Mouse (Mus musculus): ENCODE measurements at regions not wholly inside any gene's neighbourhood (a gene's known extent, or its start where the extent isn't known, plus 50 kb on each side); places are given as distances from the start of the nearest gene placed in this dataset.

DNA sequence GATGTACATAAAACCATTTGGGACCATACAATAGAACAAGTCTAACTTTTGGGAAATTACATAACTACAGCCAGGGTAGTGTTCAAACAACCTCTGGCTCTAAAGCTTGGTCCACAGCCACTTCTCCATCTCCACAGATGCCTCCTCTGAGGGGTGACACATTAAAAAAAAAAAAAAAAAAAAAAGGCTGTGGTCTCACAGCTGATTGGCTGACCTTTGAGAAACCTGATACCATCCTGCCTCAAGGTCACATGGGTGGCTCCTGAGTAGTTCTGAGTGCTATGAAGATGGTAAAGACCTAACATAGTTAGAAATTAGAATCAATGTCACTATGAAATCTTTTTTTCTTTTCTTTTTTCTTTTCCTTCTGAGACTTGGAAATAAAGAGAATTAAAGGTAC is 102.4 kb downstream of the Tmem182 start:
- no peak for DNase-seq (ENCODE audit: low spot score)

DNA sequence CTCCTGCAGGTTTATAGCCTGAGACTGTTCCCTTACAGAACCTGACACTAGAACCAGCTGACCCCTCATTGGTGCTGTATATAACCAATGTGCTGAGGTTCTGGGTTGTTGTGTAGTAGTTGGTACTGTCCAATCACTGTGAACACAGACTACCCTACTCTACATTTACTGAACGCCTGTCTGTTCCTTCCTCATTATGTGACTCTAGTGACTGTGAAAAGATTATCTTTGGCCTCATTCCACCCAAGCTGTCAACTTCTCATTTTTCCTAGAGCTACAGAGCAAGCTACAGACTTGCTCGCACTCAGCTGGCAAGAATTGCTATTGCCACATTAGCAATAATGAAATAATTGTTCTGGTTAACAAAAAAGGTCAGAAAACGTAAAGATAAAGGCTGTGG is 108.2 kb downstream of the Tmem182 start:
- no peak for DNase-seq (ENCODE audit: low spot score)

DNA sequence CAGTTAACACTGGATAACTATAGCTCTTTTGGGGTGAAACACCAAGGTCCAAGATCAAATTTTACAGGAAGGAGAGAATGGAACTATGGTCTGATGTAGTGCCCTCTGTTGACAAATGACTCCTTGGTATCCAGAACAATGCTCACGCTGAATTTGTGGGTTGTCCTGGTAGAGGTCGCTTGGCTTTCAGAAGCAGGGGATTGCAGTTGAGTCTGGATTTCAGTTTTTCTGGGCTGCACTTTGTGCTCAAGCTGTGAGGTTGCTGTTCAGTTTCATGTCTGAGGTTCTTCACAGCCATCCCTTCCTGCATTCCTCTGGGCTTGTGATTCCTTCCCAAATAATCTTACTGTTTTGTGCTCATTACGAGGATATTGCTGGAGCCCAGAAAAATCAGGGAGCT is 118.9 kb downstream of the Tmem182 start:
- DNase-seq (ENCODE audit: low spot score): no peak

DNA sequence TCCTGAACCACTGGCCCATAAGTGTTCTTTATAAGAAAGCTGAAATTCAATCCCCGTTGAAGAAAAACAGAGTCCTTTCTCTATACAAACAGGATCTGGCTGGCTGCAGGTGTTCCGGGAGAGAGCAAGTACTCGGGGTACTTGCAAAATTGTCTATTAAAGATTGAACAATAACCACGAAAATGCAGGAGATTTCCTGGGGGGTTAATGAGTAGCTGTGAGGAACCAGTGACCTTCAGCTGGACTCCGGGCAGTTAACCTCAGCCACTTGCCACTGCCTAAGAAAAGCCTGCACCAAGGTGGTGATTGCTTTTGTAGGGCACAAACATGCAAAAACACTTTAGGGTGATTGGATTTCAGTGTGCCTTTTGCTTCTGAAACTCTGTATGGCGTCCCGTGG is 119.4 kb downstream of the Tmem182 start:
- no peak for DNase-seq (ENCODE audit: low spot score)

DNA sequence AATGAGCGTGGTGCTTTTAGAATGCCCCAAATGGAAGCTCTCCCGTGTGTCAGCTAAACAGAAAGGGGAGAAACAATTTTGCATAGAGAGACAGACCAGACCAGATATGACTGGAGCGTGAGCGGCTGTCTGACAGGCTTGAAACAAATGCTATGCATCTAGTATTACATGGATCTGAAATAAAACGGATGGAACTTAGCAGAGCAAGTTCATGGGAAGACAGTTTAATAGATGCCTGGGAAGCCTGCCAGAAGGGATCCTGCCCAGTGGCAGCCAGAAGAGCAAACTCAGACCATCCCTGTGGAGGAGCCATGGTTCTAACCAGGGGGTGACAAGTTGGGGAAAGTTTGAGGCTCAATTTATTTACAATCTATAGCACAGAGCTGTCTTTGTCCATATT is 126.0 kb downstream of the Tmem182 start:
- DNase-seq (ENCODE audit: low spot score): no peak

DNA sequence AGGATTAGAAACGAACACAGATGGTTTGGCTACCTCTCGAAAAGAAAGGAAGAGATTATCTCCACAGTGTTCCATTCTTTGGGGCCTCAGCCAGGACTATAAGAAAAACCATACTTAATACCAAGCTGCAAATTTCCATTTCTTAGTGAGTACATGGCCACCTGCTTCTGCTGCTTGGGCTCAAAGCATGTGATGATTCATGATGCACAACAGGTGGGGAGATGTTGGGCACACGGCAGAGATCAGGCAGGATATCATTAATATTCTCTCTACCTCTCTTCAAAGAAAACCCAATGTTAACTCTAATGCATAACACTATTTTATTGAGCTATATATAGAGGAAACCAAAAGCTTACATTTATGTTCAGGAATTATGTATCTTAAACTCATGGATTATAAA is 131.3 kb downstream of the Tmem182 start:
- DNase-seq (ENCODE audit: low spot score): no peak

DNA sequence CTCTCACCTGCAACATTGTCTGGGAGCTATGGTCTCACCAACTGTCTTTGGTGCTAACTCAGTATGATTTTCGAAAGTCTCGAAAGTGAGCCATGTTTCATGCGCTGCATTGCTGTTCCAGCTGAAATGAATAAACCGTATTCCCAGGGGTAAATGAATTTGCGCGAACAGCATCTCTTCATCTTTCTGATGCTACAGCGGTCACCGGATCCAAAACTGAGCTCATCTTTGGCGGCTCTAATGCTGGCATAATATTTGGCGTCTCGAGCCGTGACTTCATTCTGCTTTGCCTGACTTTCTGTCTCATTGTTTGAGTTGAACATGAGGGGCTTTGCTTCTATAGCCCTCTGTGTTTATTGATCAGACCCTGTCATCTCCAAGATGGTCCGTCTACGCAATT is 137.3 kb downstream of the Tmem182 start:
- DNase-seq (ENCODE audit: low spot score): no peak

DNA sequence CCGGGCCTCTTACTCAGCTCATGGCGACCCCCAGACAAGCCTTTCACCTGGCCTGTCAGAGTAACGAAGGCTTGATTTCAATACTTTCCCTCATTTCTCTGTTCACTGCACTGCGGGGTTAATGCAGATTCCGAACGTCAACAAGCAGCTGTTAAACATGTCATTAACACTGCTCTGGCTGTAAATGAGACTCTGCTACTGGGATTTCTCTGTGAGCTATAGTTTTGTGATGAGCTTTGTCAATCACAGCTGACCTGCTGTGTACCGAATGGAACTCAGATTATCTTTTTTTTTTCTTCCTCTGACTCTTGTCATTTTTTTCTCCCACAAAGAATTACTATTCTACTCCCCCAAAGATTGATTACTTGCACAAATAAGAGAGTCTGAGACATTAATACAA is 137.8 kb downstream of the Tmem182 start:
- DNase-seq (ENCODE audit: low spot score): no peak

DNA sequence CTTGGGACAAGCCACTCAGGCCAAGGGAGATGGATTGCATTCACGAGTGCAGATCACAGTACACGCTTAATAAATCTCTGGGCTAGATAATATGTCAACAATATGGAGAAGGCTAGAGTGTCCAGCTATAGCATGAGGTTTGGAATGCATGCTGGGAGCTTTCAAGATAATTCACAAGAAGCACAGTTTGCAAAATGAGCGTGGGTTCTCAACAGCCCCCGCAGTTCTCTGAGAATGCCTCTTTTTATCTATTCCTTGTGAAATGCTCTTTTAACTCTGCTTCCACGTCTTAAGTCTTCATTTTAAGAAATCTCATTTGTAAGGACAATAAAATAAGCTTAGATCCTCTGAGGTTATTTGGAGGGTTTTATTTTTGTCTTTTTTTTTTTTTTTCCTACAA is 145.2 kb downstream of the Tmem182 start:
- DNase-seq (ENCODE audit: low spot score): no peak

DNA sequence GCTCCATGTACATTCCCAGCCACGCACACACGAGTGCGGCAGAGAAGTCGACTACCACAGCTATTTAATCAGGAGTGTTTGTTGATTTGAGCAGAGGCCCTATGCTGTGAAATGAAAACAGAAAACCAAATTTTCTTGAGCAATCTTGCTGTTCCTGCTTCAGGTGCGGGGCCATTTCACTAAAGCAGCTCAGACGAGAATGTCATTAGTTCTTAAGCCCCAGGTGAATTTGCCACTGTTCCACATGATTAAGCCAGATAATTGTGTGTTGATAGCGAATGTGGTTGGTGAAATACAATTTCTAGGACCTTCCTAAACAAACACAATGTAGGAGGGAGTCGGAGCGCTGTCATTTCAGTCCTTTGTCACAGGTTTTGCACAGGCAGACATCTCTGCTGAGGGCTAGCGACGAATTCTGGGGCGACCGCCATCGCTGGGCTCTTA is 149.3 kb downstream of the Tmem182 start:
- DNase-seq (ENCODE audit: low spot score): no peak

DNA sequence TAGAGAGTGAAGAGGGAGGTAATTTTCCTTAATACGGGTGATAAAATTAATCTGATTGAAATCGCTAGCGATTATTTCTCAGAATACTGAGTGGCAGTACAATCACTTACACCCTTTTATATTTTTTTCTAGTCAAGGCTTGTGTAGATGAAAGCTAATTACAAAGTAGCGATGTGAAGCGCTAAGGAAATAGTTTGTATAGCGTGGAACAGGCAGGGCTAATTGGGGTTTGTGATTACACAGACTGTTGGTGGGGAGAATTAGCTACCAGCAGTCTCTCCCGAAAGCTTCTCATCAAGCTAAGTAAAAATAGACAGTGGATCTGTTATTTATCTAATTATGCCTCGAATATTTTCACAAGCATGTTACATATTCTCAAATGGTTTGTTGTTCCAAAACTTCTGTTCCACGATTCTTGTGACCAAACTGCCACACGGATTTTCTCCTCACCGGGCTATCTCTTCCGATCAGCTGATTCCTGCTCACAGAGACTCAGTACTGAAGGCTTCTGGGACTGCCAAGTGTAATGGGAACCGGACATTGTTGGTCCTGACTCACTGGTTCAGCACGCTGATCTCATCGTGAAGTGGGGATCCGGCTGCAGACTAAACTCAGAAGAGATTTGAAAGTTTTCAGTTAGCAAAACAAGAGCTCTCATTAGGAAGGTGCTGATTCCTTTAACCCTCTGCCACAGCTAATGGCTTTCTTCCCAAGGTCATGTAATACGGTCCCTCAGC is 162.5 kb downstream of the Tmem182 start:
- DNase-seq (ENCODE audit: low spot score): no peak

DNA sequence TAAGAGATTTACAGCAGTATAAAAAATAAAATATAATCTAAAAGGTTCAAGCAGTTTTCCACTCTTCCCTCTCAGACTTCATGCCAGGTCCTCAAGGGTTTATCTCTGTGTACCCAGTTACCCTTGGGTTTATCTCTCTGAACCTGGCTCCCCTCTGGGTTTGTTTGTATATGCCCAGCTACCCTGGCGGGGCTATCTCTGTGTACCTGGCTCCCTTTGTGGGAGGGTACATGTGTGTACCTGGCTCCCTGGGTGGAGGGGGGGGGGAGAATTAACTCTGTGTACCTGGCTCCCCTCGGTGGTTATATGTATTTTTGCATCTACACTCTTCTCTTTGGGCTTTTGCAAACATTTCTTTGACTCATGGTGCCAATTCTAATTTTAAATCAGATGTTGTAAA is 178.4 kb downstream of the Tmem182 start:
- no peak for DNase-seq (ENCODE audit: low spot score)

DNA sequence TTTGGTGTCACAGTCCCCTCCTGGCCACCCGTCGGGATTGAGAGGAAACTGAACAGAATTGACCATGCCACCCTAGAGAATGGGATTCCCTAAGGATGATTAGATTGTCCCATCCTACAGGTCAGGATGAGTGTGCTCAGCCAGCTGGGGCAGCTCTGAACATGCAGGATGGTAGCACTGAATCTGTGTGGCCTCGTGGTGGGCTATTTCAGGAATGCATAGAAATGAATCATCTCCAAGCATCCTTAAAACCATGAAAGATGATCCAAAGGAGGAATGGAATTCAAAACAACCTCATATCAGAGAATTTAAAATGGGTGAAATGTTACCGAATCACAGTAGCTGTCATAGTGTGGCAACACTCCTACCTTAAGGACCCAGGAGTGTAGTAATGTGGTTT is 187.9 kb downstream of the Tmem182 start:
- DNase-seq (ENCODE audit: low spot score): no peak

DNA sequence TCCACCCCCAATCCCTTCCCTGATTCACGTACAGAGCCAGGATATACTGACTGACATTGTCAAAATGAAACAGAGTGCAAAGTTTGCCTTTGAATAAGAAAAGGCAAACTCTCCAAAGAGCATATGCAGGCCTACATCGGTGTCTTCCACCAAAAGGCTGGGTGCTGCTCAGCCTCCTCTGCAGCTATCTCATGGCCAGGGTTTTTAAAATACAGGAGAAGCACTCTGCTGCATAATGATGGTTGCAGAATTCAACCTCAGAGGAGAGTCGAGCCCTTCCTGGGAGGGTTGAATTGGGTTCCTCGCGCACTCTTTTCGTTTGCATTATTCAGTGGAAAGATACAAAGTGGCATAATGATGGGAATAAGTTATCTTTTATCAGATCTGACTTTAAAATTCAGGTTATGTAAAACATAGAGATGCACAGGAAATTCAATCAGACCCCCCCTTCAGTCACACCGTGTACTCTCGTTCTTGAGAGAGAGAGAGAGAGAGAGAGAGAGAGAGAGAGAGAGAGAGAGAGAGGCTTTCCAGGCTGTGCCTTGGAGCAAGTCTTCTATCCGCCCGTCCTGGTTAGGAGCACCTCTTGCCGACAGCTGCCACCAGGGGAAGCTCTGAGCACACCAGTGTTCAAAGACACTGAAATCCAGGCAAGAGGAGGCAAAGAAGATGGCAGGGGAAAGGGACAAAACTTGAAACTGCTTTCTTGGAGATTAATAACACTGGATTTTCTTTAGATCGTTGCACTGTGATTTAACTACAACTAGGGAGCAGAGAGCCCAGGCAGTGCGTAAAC is 196.0 kb downstream of the Tmem182 start:
- peak; percentile 10 for DNase-seq (ENCODE audit: low spot score)

DNA sequence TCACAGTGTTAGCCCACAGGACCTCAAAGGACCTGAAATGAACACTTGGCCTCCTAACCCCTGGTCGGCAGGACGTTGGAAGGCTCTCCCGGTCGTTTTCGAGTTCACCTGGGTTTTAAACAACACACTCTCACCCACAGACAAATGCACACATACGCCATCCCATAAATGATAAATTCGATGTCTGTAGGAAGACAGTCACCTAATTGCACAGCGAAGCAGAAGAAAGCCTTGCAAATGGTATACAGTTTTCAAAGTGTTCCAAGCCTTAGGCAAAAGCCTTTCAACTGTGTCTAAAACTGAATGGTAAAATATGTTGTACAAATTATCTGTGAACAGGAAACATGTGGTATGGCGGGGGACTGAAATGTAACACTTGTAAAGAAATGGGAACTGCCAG is 196.6 kb downstream of the Tmem182 start:
- DNase-seq (ENCODE audit: low spot score): no peak

DNA sequence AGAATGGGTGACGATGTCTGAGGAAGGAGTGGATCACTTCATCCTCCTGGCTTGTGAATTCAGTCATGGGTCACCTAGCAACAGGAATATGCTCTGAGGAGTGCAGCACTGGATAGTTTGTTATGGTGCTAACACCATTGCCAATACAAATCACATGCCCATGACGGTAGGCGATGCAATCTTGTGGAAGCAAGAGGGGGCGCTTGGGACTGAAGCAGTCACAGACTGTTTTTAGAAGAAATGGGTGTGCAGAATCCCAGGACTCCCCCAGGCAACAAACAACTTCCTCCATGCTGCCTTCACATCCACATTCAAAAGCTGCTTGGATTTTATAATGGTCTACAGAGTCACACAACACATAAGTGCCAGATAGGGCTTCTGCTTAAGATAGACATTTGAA is 221.5 kb downstream of the Tmem182 start:
- DNase-seq (ENCODE audit: low spot score): no peak

DNA sequence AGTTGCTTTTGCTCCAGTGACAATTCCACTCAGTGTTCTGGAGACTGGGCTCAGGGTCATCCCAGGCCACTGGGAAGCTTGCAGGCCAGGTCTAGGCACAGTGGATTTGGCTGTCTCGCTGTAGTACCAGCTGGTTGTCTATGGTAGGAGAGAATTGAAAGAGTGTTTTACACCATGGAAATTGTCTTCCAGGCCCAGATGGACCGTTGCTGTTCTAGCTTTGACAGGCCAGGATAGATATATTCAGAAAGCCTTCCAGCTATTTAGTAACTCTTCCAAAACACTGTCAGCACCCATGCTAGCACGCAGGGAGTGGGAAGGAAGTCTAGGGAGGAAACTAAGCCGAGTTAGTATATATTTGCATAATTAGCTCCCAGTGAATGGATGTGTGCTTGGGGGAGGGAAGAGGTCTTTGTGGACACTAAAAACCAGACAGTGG is 222.2 kb downstream of the Tmem182 start:
- no peak for DNase-seq (ENCODE audit: low spot score)

DNA sequence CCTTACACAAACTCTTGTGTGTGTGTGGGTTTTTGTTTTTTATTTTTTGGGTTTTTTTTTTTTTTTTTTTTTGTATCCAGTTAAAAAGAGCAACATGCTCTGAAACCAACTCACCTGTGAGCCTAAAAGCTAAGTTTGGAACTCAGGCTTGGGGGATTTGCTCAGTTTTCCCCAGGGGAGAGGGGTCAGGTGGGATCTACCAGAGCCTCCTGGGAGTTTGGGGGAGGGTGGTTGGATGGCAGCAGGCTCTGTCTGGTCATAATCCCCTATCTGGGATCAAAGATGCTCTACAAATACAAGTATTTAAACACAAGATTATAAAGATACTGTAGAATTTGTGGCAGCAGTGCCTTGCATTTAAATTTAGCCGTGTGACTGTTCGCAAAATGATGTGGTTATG is 222.6 kb downstream of the Tmem182 start:
- no peak for DNase-seq (ENCODE audit: low spot score)

DNA sequence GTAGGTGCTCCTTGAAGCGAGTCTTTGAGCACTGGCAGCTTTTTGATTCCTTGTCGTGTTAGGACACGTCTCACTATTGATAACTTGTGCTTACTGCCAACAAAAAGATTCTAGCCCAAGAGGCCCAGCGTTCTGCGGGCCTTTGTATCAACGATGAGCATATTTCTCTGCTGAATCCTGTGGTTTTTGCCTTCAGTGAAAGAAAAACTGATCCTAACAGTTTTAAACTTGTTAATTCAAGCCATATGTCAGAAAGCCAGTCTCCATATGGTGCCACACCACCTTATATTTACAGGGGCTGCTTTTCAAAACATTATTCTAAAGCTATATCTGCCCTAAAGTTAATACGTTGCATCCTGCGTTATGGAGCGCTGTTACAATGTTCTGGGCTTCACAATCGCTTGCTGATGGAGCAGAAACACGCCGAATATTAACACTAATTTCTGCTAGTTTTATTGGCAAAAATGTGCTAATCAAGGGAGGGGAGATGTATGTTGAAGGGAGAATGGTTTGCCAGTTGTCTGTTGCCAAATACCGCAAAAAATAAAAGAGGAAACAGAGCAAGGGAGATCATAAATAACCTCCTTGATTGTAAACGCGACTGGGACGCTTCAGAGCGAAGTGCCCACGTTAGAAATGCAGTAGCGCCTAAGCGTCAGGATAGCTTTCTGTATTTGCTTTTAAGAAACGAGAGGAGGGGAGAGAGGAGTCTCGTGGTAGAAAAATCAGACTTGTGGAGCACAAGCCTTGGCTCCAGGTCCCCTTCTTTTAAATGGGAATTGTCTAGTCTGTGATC is 229.9 kb downstream of the Tmem182 start:
- no peak for DNase-seq (ENCODE audit: low spot score)

DNA sequence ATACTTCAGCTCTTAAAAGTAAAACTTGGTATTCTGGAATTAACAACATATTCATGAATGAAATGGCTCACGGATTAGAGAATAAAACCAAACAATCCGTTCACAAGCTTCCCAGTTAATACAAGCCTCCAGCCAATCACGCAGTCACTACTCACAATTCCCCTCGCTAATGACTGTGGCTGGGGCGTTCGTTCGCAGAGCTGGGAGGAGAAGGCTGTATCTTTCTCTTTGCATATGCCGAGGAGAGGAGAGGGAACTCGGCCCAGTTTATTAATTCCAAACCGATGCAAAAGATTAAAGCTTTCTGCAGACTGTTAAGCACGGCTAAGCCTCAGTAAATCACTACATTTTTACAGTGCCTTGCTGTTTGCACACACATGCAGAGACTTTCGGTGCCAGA is 231.5 kb downstream of the Tmem182 start:
- DNase-seq (ENCODE audit: low spot score): no peak

DNA sequence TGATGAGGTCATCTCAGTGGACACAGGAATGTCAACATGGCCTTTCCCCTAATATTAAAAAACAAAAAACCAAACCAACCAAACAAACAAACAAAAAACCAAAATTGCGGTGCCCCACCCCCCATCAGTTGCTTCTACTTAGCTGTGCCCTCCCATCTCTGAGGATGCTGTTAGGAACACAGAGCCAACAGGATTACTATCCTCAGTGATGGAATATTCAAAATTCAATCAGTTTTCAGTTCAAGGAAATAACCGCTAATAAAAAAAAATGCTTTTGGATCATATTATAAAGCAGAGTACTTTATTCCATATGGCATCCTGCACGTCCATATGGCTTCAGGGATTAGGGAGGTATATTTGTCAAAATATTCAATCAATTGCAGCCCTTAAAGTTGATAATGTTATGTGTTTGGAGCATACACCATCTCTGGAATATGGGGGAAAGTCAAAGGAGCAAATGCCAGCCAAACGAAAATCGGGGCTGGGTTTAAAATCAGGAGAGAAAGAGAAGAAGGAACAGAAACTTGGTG is 249.1 kb downstream of the Tmem182 start:
- DNase-seq (ENCODE audit: low spot score): no peak

DNA sequence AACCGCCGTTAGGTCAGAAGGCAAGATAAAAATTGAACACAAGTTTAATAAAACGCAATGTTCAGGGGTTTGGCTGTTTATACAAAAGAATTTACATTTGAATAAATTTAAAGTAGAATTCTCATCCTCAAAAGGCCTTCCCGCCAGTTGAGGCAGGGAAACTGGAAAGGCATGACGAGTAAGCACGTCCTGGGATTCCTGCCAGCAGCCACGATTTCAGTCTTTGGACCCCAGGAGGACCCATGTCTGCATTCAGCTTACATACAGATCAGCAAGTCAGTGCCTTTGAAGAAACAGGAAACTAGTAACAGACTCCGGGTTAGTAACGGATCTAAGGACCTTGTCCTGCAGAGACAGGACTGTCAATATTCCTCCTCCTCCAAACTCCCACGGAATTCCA is 250.4 kb downstream of the Tmem182 start:
- DNase-seq (ENCODE audit: low spot score): no peak

DNA sequence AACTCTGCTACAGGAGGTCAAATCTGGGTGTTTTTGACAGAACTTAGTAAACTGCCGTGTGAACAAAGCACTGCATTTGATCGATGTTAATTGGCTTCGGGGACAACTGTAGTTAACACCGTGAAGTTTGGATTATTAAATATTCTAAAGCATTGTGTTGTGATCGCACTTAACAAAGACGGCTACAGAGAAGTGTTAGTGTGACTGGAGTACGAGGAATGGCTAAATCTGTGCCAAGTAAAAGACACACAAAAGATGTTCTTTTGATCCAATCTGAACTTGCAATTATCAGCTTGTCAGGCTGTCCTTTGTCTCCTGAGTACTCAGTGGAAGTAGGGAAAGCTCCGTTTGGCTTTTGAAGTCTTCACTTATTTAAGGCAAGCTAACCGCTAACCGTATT is 259.7 kb downstream of the Tmem182 start:
- no peak for DNase-seq (ENCODE audit: low spot score)

Measured in ovary, postnatal 36 days (tissue).